Mouse (Mus musculus) urinary bladder, adult 2 months (tissue): Measurements from ENCODE around the gene Kcnip3. TPM values are rescaled to one million over a fixed set of nuclear protein-coding genes. Genes with fewer than 3 reads are reported as not detected.

Experiments used
- polyA plus RNA-seq: library from polyadenylated mRNA; depleted of rRNA; stranded (reverse); fragments of >200 nt; gene quantifications from 2 replicates; pipeline ENCODE4 v1.2.3, GENCODE M21; 2012; rRNA removed

Kcnip3 gene
- polyA plus RNA-seq, 1 experiment, result 4.2 TPM

Other genes starting within 250 kb of the Kcnip3 start
- gene Dusp2, start 185.9 kb downstream of the Kcnip3 start, polyA plus RNA-seq, result 2.9 and 3.0 TPM in 2 replicates
- gene Astl, start 183.5 kb downstream of the Kcnip3 start, polyA plus RNA-seq, result not detected in 2 replicates
- 0.03 and 0.09 TPM in 2 replicates for gene Adra2b, start 158.9 kb downstream of the Kcnip3 start, polyA plus RNA-seq
- 0.24 and 0.32 TPM in 2 replicates for gene Gpat2, start 96.9 kb downstream of the Kcnip3 start, polyA plus RNA-seq
- 30.4 and 41.2 TPM in 2 replicates for gene Fahd2a, start 77.5 kb downstream of the Kcnip3 start, polyA plus RNA-seq
- gene Prom2, start 19.4 kb upstream of the Kcnip3 start, polyA plus RNA-seq, result 112 and 118 TPM in 2 replicates
- 5.5 and 5.9 TPM in 2 replicates for gene Zfp661, start 65.0 kb upstream of the Kcnip3 start, polyA plus RNA-seq
- 57.9 and 68.3 TPM in 2 replicates for gene Mrps5, start 65.1 kb upstream of the Kcnip3 start, polyA plus RNA-seq
- 113 and 133 TPM in 2 replicates for gene Mal, start 134.6 kb upstream of the Kcnip3 start, polyA plus RNA-seq
- 5.3 and 5.4 TPM in 2 replicates for gene Mall, start 207.8 kb upstream of the Kcnip3 start, polyA plus RNA-seq